Mouse (Mus musculus) urinary bladder, adult 2 months (tissue): ENCODE measurements around the gene Kdr. TPM values are rescaled to one million over a fixed set of nuclear protein-coding genes. Genes with fewer than 3 reads are reported as not detected.
"Not testable (repeated sequence)": the region's sequence is repeated elsewhere in the genome, so short reads cannot be mapped to it uniquely, and the experiment has no call there.

Experiments used
- DNase-seq: peaks from one replicate; pipeline ENCODE4 v3.0.0; 2022; ENCODE audit warnings: low spot score
- polyA plus RNA-seq: library from polyadenylated mRNA; depleted of rRNA; stranded (reverse); fragments of >200 nt; gene quantifications from 2 replicates; pipeline ENCODE4 v1.2.3, GENCODE M21; 2012

The Kdr gene
- polyA plus RNA-seq, 1 experiment = 11.8 TPM

DNA sequence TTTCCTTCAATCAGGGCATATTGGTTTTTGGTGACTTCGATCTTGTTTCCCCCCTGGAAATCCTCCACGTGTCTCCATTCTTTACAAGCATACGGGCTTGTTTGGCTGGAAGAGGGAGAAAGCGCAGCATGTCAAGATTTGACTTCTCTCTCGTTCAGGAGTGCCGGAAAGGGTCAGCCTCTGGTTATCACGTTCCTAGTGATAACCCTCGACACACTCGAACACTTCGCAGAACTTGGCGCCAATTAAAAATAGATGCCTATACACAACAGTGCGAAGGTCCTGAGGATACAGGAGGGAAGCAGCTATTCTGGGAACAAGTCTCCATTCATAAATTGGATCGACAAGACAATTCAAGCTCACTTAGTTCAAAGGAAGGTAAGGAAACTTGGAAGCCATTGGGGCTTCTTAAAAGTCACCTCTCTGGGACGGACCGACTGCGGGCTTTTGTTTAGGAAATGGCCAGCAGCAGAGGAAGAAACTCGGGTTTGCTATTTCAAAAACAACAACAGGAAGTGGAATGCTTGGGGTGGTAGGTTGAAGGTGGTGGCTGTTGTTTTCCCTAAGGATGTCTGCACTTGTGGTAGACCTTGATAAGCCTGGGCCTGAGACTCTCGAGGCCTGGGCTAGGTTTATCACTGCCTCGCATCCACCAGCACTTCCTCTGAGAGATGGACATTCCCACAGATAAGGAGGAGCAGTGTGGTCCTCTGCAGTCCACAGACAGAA lies 16.4 kb downstream of the Kdr start:
- no peak for DNase-seq

DNA sequence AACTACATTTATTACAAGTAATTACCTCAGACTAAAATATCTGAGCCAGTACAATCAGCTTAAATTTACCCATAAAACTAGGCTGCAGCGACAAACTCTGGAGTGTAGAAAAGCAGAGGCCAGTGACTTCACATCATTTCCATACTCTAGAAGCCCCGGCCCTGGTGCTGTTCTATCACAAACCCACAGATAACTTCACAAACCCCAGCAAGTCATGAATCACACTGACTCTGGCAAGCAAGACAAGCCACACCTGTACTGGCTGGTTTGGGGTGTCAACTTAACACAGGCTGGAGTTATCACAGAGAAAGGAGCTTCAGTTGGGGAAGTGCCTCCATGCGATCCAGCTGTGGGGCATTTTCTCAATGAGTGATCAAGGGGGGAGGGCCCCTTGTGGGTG lies 18.4 kb downstream of the Kdr start:
- no peak for DNase-seq

DNA sequence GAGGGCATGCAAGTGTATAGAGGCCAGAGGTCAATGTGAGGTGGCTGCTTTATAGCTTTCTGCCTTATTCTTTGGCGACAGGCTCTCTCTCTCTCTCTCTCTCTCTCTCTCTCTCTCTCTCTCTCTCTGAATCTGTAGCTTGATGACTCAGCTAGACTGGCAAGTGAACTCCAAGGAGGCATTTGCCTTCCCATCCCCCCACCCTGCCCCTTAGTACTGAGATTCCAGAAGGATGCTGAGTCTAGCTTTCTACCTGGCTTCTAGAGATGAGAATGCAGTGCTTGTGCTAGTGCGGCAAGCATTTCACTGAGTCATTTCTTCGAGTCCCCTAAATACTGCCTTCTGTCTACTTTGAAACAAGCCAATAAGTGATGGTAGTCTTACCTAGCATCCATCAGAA lies 21.7 kb downstream of the Kdr start:
- DNase-seq = no peak

DNA sequence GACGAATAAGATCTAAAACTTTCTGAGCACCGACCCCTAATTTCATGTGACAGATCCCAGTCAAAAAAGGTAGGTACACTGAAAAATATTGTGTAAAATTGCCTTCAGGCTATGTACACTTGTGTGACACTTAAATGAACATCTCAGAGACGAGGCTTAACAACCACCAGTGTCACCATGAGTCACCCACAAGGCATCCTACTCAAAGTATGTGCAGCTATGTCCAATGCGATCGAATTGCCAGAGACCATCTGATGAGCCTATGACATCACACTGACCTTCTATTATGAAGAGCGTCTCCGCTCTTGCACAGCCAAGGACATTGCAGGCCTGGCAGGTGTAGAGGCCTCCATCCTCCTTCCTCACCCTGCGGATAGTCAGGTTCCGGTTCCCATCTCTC lies 22.4 kb downstream of the Kdr start:
- DNase-seq = no peak

DNA sequence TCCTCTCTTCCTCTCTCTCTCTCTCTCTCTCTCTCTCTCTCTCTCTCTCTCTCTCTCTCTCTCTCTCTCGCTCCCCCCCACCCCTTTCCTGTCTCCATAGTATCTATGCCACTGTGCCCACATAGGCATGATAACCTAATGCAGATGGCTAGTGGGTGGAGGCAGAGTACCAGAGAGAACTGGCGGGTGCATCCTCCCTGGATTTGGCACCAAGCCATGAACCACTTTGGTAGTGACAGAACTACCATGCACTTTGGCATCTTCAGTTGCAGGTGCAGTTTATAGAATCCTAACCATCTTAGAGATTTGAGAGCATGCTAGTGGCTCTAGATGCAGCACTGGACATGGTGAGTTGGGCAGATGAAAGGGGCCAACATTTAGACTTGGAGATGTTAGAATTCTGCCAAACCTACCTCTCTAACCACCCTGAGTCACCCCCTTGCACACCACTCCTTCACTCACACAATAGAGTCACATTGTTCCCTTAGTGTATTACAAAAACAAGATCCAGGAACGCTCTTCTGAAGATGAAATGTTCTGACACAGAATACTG lies 23.4 kb downstream of the Kdr start:
- DNase-seq = no peak

DNA sequence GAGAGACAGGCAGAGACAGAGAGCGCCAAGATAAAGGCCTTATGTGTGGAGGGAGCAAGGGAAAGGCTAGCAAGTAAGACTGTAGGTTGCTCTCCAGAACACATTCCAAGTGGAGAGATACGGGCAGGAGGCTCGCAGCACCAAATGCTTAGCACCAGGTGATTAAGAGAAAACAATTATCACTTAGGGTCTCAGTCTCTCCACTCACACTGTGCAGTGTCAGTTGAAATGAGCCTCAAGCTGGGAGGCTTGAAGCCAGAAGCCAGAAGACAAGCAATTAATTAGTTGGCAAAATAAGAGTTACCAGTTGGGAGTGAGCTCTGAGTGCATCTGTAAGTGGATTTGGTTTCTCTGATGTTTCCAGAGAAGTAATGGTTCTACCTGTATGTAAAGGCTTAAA lies 24.0 kb downstream of the Kdr start:
- DNase-seq = no peak

DNA sequence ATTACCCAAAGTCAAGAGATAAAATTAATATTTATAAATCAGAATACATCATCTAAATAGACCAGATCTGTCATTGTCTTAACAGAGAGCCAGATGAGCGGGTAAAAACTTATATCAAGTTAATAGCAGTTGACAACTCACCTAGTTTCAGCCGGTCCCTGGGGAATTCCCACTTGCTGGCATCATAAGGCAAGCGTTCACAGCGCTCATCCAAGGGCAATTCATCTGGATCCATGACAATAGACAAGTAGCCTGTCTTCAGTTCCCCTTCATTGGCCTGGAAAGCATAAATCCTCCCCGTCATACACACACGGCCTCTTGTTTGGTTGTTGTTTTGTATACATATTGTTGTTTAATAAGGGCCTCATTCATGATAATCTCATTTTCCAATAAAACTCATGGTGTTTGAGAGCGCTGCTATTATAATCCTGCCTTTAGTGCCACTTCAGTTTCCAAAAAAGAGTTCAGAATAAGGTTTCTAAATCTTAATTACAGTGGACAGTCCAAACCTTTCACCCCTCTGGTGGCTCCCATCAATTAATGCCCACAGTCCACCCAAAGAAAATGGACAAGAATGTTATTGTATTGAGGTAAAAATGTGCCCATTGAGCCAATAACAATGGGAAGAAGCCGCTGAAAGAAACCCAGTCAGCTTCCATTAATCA lies 26.0 kb downstream of the Kdr start:
- DNase-seq = no peak

DNA sequence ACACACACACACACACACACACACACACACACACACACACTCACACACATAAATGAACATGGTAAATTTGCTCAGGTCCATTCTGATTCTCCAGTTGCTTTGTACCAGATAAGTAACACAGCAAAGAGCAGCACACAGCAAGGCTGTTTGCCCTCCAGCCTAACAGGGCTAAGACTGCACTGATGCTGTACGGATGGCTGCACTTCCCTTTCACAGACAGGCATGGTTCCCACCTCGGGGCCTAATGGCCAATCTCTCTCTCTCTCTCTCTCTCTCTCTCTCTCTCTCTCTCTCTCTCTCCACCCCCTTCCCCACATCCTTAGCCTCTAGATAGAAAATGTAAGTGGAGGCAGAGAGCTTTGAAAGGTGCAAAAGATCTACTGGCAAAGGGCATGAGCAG lies 27.4 kb downstream of the Kdr start:
- no peak for DNase-seq

DNA sequence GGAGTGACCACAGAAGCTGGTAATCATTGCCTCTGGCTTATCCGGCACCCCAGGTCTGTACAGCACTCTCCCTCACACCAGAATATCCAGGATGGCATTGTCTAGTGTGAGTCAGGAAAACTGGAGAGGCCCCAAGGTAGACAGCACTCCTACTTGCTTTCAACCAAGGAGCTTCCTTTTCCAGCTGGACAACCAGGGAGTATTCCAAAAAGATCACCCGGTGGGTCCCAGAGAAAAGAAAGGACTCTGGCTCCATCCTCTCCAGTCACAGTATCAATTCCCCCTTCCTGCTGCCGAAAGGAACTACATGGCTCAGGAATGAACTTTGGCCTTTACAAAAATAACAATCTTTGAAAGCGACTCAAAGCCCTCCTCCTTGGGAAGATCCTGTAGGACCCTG lies 32.9 kb downstream of the Kdr start:
- no peak for DNase-seq

DNA sequence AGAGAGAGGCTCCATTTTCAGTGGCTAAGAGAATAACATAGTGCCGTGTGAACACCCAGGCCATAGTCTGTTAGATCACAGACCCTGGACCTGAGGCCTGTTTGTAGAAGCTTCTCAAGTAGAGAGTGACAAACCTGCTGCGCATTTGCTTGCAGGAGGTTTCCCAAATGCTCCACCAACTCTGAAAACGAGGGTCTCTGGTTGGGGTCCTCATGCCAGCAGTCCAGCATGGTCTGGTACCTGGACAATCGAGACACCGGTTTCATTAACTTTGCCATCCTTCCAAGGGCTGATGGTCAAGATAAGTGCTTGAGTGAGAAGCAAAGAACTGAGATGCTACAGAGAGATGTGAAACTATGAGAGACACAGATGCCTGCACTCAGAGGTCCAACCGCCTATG lies 35.0 kb downstream of the Kdr start:
- DNase-seq = no peak

DNA sequence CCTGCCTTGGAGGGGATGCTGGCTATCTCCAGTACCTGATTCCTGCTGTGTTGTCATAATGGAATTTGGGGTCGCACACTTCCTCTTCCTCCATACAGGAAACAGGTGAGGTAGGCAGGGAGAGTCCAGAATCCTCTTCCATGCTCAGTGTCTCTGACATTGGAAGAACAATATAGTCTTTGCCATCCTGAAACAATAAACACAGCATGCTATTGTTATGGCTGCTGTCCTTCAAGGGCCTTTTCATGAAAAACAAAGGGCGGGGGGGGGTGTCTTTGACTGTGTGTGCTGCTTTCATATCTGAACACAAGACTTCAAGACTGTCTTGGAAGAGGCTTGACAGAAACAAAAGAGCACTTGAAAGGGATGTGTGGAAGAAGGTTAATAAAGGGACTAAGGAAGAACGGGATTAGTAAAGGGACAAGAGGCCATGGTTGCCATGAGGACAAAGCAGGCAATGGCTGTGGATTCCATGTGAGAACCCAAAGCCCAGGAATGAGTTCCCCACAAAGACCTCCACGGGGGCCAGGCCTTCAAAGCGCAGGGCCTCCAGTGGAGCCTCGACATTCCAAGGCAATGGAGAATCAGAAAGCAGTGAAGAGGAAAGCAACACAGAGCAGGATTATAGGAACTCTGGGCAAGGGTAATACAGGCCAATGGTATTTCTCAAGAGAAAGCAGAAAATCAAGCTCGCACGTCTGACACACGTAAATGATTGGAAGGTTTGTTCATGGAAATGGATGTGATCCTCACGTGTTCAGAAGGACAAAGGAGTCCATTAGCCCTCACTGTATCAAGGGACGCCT lies 36.3 kb downstream of the Kdr start:
- no peak for DNase-seq

DNA sequence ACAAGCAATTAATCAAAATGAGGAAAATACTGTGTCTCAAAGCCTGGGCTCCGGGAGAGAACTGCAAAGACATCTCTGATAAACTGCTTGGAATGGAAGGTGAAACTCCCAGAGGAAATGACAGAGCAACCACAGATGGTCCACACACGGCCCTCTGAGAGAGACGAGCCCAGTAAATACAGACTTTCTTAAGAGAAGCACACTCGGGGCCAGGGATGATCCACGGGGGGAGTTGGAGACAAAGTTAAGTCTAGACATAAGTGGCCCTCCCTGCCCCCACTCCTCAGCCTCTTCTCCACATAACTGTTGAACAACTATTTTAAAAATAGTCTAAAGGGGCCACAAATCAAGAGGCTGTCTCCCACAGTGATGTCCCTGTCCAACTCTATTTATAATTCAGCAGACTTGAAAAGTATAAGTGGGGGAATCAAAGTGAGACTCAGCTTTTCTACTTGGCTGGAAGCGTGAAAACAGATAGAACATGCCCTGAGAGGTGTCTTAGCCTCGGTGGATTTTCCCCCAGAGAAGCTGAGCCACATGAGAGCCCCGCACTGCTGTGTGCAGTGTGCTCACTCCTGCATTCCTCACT lies 39.0 kb downstream of the Kdr start:
- DNase-seq = no peak

DNA sequence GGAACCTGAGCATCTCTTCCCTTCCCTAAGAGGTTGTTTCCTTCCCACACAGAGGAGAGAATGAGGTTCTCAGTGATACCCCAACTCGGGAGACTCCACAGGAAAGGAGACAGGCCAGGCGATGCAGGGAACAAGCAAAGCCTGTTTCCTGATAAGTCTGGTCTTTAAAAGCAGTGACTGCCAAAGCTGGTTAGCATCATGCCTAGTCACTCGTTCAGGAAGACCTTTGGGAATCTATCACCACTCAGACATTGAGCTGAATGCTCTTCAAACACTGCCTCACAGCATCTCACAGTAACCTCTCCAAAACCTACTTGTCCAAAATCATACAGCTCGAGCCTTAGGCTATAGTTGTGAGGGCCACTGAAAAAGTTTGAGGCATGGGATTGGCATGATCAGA lies 40.2 kb downstream of the Kdr start:
- DNase-seq = no peak

DNA sequence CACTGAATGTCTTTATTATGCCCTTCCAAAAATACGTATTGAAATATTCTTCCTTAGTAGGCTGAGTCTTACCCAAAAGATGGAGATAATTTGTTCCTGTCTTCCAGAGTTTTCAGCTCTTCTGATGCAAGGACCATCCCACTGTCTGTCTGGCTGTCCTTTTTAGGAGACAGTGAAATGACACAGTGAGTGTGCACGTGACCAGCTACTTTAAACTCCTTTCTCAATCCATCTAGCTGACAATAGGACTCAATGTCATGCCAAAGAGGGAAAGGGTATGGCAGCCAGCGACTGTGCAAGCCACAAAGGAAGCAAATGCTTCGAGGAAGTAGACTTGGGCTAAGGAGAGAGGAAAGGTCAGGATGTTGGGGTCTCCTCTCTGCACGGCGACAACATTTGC lies 42.0 kb downstream of the Kdr start:
- no peak for DNase-seq

DNA sequence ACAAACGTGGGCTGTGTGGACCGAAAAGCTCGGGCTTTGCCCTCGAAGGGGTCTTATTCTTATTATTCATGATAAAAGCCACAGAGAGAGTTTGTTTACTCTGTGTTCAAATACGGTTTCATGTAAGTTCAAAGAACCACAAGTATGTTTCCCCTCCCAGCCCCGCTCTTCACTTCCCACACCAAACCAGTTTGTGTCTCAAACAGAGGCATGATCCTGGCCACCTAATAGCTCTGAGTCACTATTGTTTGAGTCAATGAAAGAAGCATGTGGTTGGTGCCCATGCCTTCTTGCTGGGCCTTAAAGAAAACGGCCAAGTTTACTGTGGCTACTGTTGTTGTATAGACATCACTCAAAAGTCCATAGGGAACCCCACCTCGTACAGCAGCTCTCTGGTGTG lies 43.0 kb downstream of the Kdr start:
- no peak for DNase-seq

DNA sequence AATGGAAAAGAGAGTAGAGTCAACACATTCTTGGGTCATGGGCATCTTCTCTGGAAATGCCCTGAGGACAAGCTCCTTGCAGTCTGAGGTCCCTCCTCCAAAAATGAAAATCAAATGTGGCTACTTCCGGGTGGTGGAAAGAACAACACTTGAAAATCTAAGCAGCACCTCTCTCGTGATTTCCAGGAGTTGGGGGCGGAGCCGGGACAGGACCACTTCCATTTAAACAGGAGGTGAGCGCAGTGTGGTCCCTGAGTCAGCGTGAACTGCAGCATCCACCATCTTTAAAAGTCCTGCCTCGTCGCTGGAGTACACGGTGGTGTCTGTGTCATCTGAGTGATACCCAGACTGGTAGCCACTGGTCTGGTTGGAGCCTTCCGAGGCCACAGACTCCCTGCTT lies 44.1 kb downstream of the Kdr start:
- no peak for DNase-seq

DNA sequence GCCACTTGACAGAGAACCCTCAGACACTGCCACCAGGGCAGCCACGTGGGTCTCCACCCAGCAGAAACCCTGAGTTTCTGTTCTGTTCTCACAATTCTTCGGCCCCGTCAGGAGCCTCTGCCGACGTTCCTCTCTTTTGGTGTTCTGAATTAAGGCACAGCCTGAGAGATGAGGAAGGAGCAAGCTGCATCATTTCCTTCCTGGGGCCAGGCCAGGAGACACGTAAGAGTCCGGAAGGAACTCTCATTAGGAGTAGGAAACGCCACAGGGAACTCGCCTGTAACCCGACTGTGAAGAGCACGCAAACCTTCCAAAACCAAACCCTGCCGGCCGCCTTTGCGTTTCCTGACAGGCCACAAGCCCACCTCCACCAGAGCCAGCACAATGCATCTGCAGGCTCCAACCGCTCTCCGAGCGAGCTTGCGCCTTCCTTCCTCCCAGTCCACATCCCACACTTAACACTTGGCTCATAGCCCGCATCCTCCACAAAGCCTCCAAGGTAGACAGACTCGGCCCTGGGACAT lies 44.7 kb downstream of the Kdr start:
- no peak for DNase-seq

DNA sequence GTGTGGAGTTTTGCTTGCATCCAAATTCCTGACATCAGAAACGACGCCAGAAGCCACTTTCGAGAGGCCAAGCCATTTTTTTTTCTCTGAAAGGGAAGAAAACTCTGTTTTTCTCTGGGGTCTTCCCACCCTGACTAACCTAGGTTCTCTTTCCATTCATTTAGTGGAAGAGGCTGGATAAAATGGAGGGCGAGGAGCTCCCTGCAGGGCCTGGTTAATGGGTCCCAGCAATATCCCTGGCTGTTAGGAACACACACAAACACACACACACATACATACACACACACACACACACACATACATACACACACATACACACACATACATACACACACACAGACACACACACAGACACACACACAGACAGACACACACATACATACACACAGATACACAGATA lies 46.8 kb downstream of the Kdr start:
- not testable (repeated sequence) for DNase-seq

DNA sequence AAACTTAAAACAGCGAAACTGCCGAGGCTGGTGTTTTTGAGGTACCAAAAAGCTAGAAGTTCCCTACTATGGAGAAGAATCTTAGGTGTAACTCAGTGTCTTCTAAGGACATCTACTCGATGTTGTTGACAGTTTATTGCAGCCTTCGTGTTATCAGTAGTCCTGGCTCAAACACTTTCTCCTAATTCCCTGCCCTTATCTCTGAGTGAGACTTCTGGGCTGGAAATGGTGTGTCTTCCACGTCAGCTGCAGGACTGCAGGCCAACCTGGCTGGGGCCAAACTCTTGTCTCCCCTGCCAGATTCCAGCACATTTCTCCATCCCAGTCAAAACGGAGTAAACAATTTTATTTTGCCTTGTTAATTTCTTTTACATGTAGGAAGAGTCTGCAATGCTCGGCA lies 48.3 kb downstream of the Kdr start:
- no peak for DNase-seq

DNA sequence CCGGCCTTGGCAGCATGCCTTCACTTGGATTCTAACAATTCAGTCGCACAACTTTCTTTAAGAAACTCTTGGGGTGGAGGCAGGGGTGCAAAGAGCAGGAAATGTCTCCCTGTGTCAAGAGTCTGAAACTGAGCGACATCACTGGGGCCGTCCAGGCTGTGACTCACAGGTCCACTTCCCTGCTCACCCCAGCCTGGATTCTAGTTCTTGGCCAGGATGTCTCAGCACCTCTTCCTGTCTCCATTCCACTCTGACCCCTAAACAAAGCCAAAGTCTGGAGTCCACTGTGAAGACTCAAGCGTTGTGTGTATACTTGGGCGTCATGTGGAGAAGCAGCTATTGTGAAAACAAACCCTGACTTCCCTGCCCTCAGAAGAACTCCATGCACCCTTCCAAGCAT lies 55.6 kb downstream of the Kdr start:
- no peak for DNase-seq

DNA sequence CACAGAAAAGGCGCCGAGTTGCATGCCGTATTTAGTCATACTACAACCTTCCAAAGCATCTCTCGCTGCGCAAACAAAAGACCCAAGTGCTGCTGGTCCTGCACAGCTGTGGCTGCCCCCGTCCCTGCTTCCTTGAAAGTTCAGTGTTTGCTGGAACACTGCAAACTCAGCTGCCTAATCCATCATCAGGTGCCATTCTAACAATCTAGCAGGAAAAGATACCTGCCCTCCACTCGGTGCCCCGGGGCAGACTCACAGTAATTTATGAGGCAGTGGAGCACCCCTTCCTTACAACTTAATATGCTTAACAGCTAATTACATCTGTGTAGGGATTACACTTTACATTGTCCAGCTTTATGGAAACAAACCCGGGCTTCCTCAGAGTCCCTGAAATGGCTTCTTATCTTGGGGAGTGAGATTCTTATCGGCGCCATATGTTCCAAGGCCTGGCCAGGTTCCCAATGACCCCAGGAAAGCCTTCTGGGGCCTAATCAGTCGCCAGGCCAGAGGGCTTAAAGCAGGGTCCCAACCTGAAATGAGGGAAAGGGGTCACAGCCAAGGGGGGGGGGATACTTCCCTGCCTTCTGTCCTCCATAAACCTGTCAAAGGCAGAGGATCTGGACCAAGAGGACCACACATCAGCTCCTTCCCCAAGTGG lies 56.4 kb downstream of the Kdr start:
- no peak for DNase-seq

DNA sequence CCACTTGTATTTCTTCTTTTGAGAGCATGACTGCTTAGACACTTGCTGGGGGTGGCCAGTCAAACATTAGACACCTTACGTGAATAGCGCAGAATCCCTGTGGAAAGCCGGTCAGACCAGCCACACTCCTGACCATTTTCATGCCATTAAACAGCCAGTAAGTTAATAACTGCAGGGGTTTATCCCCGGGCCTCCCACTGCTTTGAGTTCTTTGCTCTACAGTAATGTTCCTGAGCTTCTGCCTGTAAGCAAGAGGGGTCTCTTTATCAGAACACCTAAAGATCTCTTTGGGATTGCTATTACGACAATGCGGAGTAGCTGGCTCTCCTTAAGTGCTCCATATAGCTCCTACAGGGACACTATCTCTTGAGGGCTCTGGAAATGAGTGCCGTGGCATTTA lies 58.7 kb downstream of the Kdr start:
- DNase-seq = no peak
